Mouse (Mus musculus): ENCODE results near the gene Stag2. TPM values are rescaled to one million over a fixed set of nuclear protein-coding genes. Genes with fewer than 3 reads are reported as not detected.

Stag2 gene
- polyA plus RNA-seq, 1 experiment from 2014 or later = 28.6 TPM

GRCm38 (mm10) chrX:42320424-42320823, 171.3 kb downstream of the Stag2 start:
- Histone ChIP-seq H3K36me3 (ENCODE audit: control insufficient read depth, insufficient read depth) (no peaks in the 10 kb centered on the region), H3K4me1 (ENCODE audit: control insufficient read depth, low read depth, low read length) (no peaks in the 10 kb centered on the region), H3K27ac (ENCODE audit: low read length) (no peak overlapping the region), H3K9ac (ENCODE audit: low read depth, low read length) (no peak overlapping the region), H3K4me2 (ENCODE audit: low read depth, low read length) (no peak overlapping the region), H3K4me3 (ENCODE audit: low read depth, low read length) (no peak overlapping the region), H3K27me3 (ENCODE audit: control insufficient read depth, insufficient read depth, low read depth, low read length) (no peaks in the 10 kb centered on the region), H3K9me3 (replicated peaks; ENCODE audit: control insufficient read depth, low read length) (no peaks in the 10 kb centered on the region)
- 57% methylated on average over 5 of the region's 5 CpGs for WGBS (ENCODE audit: insufficient replicate concordance)
- ATAC-seq (ENCODE audit: low read depth) = no peak

GRCm38 (mm10) chrX:42321200-42321773, 172.2 kb downstream of the Stag2 start:
- Histone ChIP-seq H3K9ac (ENCODE audit: low read depth, low read length) (no peak overlapping the region), H3K36me3 (ENCODE audit: control insufficient read depth, insufficient read depth) (no peaks in the 10 kb centered on the region), H3K27ac (ENCODE audit: low read length) (no peak overlapping the region), H3K27me3 (ENCODE audit: control insufficient read depth, insufficient read depth, low read depth, low read length) (no peaks in the 10 kb centered on the region), H3K9me3 (replicated peaks; ENCODE audit: control insufficient read depth, low read length) (no peaks in the 10 kb centered on the region), H3K4me1 (ENCODE audit: control insufficient read depth, low read depth, low read length) (no peaks in the 10 kb centered on the region), H3K4me2 (ENCODE audit: low read depth, low read length) (no peak overlapping the region), H3K4me3 (ENCODE audit: low read depth, low read length) (no peak overlapping the region)
- no peak for ATAC-seq (ENCODE audit: low read depth)
- WGBS (ENCODE audit: insufficient replicate concordance) = 43% methylated on average over 9 of the region's 9 CpGs

- no peaks in the 10 kb centered on the region for H3K36me3 ChIP-seq (ENCODE audit: control insufficient read depth, insufficient read depth)
- no peak overlapping the region for H3K9ac ChIP-seq (ENCODE audit: low read depth, low read length)
- no peak overlapping the region for H3K4me3 ChIP-seq (ENCODE audit: low read depth, low read length)
- H3K27me3 ChIP-seq (ENCODE audit: control insufficient read depth, insufficient read depth, low read depth, low read length) = no peaks in the 10 kb centered on the region
- no peak overlapping the region for H3K4me2 ChIP-seq (ENCODE audit: low read depth, low read length)
- H3K27ac ChIP-seq (ENCODE audit: low read length) = no peak overlapping the region
- no peak for ATAC-seq (ENCODE audit: low read depth)
- no peaks in the 10 kb centered on the region for H3K4me1 ChIP-seq (ENCODE audit: control insufficient read depth, low read depth, low read length)
- 53% methylated on average over 3 of the region's 3 CpGs for WGBS (ENCODE audit: insufficient replicate concordance)
- H3K9me3 ChIP-seq (replicated peaks; ENCODE audit: control insufficient read depth, low read length) = no peaks in the 10 kb centered on the region
Measured at GRCm38 (mm10) chrX:42324848-42325247, 175.7 kb downstream of the Stag2 start.

Other genes with a start within 250 kb of the Stag2 start
- gene Thoc2, start 228.6 kb upstream of the Stag2 start, polyA plus RNA-seq (2015; fragmentation: Nextera tagmentation; extraction: Ambion mirVana) = 26.4 and 29.5 TPM in 2 replicates
- 6.8 and 6.9 TPM in 2 replicates for gene Xiap, start 89.6 kb upstream of the Stag2 start, polyA plus RNA-seq (2015; fragmentation: Nextera tagmentation; extraction: Ambion mirVana)